Mouse (Mus musculus) intestine, embryonic 16.5 days (tissue): ENCODE measurements around the gene Bicd2. TPM values are rescaled to one million over a fixed set of nuclear protein-coding genes. Genes with fewer than 3 reads are reported as not detected.

ENCODE experiments used
- ATAC-seq: fragments of 200-750 bp; cut with Nextera tagmentation; 2 replicates; pipeline ENCODE4 v1.8.0; 2017; ENCODE audit warnings: moderate TSS enrichment, moderate library complexity
- H3K27ac ChIP-seq: fragments of 300-500 bp; sonication (generic); 2 replicates; pipeline ENCODE4 v1.5.1; 2014; ENCODE audit warnings: mild to moderate bottlenecking, low read length
- H3K27me3 ChIP-seq: fragments of 300-500 bp; sonication (generic); replicated peaks from 2 replicates; pipeline ENCODE4 v1.6.1; 2014; ENCODE audit warnings: low read length, control low read depth, mixed read lengths; ENCODE audit not compliant: control insufficient read depth, insufficient read depth
- H3K36me3 ChIP-seq: fragments of 300-500 bp; sonication (generic); 2 replicates; pipeline ENCODE4 v1.6.1; 2014; ENCODE audit warnings: low read length, control low read depth; ENCODE audit not compliant: control insufficient read depth, insufficient read depth
- H3K4me1 ChIP-seq: fragments of 300-500 bp; sonication (generic); 2 replicates; pipeline ENCODE4 v1.6.1; 2014; ENCODE audit warnings: low read length, control low read depth, mixed read lengths; ENCODE audit not compliant: control insufficient read depth, insufficient read depth
- H3K4me2 ChIP-seq: fragments of 300-500 bp; sonication (generic); 2 replicates; pipeline ENCODE4 v1.6.1; 2014; ENCODE audit warnings: low read depth, low read length, control low read depth
- H3K4me3 ChIP-seq: fragments of 300-500 bp; sonication (generic); 2 replicates; pipeline ENCODE4 v1.5.1; 2014; ENCODE audit warnings: mild to moderate bottlenecking, low read length
- H3K9ac ChIP-seq: fragments of 300-500 bp; sonication (generic); 2 replicates; pipeline ENCODE4 v1.6.1; 2014; ENCODE audit warnings: low read depth, low read length
- H3K9me3 ChIP-seq: fragments of 300-500 bp; sonication (generic); 2 replicates; pipeline ENCODE4 v1.6.1; 2016; ENCODE audit warnings: low read length, control low read depth; ENCODE audit not compliant: control insufficient read depth
- WGBS: fragments of 180-500 bp; shearing (Covaris S2); extraction: QIAGEN DNeasy Blood & Tissue Kit; methylation state at CpG from one replicate; pipeline ENCODE4 v1.1.7; 2014; 5-methylcytosine and 5-hydroxymethylcytosine counted together
- polyA plus RNA-seq: library from polyadenylated mRNA; unstranded; fragments of >200 nt; fragmentation: Nextera tagmentation; extraction: Ambion mirVana; gene quantifications from 2 replicates; pipeline ENCODE4 v1.2.1, GENCODE M21; 2015

Bicd2 gene
- polyA plus RNA-seq, 1 experiment from 2014 or later, result 14.7 TPM

DNA sequence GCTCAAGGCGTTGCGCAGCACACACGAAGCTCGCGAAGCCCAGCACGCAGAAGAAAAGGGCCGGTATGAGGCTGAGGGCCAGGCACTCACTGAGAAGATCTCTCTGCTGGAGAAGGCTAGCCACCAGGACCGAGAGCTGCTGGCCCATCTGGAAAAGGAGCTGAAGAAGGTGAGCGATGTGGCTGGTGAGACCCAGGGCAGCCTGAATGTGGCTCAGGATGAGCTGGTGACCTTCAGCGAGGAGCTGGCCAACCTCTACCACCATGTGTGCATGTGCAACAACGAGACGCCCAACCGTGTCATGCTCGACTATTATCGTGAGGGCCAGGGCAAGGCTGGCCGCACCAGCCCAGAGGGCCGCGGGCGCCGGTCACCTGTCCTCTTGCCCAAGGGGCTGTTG lies 37.9 kb downstream of the Bicd2 start:
- Histone ChIP-seq H3K9me3 (no peaks in the 10 kb centered on the region), H3K27me3 (no peaks in the 10 kb centered on the region), H3K4me1 (peaks cover 2% of the 10 kb centered on the region; the same call in 1 of the 2 replicates), H3K36me3 (peaks cover 33% of the 10 kb centered on the region), H3K27ac (no peak overlapping the region), H3K9ac (no peak overlapping the region), H3K4me2 (no peak overlapping the region), H3K4me3 (no peak overlapping the region)
- no peak for ATAC-seq
- WGBS, result 95% methylated on average over 20 of the region's 20 CpGs

DNA sequence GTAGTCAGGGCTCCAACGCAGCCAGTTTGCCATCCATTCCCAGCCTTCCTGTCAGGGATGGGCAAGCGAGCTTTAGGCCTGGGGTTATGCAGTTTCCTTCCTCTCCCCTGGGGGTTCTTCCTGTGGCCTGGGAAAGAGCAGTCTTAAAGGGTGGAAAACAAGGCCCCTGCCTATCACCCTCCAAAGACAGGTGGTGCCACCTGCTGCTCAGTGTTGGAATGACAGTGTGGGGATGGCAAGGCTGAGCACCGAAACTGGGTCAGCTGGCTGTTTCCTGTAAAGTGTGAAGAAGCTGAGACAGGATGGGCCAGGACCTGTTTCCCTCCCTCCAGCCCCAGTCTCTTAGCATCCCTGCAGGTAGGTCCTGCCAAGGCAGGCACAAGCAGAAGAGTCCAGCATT lies 39.8 kb downstream of the Bicd2 start:
- Histone ChIP-seq H3K27ac (no peak overlapping the region), H3K4me3 (no peak overlapping the region), H3K4me1 (no peaks in the 10 kb centered on the region), H3K36me3 (peaks cover 30% of the 10 kb centered on the region), H3K9me3 (no peaks in the 10 kb centered on the region), H3K9ac (no peak overlapping the region), H3K4me2 (no peak overlapping the region), H3K27me3 (no peaks in the 10 kb centered on the region)
- ATAC-seq, result peak; percentile 61
- WGBS, result 27% methylated on average over 3 of the region's 3 CpGs

GRCm38 (mm10) chr13:49382997-49383396 lies 41.6 kb downstream of the Bicd2 start:
- Histone ChIP-seq H3K36me3 (peaks cover 31% of the 10 kb centered on the region), H3K27me3 (no peaks in the 10 kb centered on the region), H3K4me2 (no peak overlapping the region), H3K4me1 (no peaks in the 10 kb centered on the region), H3K27ac (no peak overlapping the region), H3K9me3 (no peaks in the 10 kb centered on the region), H3K4me3 (no peak overlapping the region), H3K9ac (no peak overlapping the region)
- WGBS, result 90% methylated on average over 23 of the region's 23 CpGs
- ATAC-seq, result no peak

DNA sequence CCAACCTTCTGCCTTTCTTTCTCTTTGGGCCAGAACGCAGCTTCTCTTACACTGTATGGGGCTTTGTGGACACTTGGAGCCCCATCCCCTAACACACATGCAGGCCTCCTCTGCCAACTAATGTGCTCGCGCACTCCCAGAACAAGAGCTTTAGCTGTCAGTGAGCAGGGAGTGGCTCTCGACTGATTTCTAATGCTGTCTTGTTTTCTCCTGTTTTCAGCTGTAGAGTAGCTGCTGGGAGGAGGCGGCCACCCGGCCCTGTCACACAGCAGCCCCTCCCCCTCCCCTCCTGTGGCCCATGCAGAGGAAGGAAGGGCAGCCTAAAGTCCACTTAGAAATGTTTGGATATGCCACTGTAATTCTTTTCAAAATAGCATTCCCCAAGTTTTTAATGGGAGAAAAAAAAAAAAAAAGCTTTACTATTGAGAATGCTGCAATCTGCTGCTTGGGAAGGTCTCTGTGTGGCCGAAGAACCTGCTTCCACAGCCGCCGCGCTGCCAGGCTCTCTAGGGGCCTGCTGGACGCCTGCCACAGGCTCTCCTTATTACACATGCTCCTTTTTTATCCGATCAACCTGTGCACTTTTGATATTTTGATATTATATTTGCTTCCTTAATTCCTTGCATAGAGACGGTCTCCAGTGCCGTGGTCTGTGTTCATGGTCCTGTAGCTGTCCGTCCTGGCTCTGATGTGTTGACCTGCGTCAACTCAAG lies 43.5 kb downstream of the Bicd2 start:
- Histone ChIP-seq H3K27me3 (no peaks in the 10 kb centered on the region), H3K36me3 (peaks cover 18% of the 10 kb centered on the region), H3K27ac (no peak overlapping the region), H3K9me3 (no peaks in the 10 kb centered on the region), H3K4me3 (no peak overlapping the region), H3K4me2 (no peak overlapping the region), H3K4me1 (no peaks in the 10 kb centered on the region), H3K9ac (no peak overlapping the region)
- ATAC-seq, result no peak
- WGBS, result 83% methylated on average over 16 of the region's 16 CpGs

DNA sequence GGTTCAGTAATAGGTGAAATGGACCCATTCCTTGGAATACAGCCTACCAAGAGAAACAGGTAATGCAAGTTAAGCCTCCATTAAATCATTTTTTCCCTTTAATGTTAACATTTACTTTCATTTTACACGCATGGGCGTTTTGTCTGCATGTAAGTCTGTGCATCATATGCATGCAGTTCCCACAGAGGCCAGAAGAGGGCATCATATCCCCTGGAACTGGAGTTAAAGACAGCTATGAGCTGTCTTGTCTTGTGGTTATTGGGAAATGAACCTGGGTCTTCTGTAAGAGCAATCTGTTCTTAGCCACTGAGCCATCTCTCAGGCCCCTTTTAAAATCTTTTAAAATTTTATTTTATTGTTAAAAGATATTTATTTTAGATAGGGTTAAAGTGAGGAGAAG lies 50.0 kb downstream of the Bicd2 start:
- Histone ChIP-seq H3K9me3 (no peaks in the 10 kb centered on the region), H3K4me2 (no peak overlapping the region), H3K27ac (no peak overlapping the region), H3K9ac (no peak overlapping the region), H3K4me1 (peaks cover 10% of the 10 kb centered on the region), H3K36me3 (0 out of 2 replicates have a peak, but pooled peaks cover 3% of the 10 kb centered on the region), H3K27me3 (no peaks in the 10 kb centered on the region), H3K4me3 (no peak overlapping the region)
- WGBS, result 92% methylated on average over 2 of the region's 2 CpGs
- no peak for ATAC-seq

DNA sequence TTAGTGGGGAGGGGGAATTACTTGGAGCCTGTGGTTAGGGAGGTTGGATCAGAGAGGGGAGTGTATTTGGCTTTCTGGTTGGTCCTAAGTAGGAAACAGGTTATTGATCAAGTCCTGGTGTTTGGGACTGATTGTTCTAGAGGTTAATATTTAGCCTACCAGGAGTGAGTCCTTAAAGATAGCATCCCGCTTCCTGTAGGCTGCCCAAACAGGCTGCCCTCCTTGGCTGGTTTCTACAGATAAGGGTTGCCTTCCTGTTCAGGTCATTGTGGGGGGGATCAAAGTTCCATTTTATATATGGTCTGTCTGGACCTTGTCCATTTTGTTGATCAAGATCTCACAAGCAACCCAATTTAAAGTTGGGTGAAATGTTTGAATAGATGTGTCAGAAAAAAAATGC lies 52.2 kb downstream of the Bicd2 start:
- Histone ChIP-seq H3K4me1 (peaks cover 10% of the 10 kb centered on the region), H3K36me3 (no peaks in the 10 kb centered on the region), H3K27me3 (no peaks in the 10 kb centered on the region), H3K9me3 (no peaks in the 10 kb centered on the region), H3K27ac (peak overlapping the region; percentile 45; the same call in 1 of the 2 replicates), H3K9ac (no peak overlapping the region), H3K4me2 (no peak overlapping the region), H3K4me3 (no peak overlapping the region)
- peak; percentile 77 for ATAC-seq
- WGBS, result 64% methylated on average over 1 of the region's 1 CpGs

DNA sequence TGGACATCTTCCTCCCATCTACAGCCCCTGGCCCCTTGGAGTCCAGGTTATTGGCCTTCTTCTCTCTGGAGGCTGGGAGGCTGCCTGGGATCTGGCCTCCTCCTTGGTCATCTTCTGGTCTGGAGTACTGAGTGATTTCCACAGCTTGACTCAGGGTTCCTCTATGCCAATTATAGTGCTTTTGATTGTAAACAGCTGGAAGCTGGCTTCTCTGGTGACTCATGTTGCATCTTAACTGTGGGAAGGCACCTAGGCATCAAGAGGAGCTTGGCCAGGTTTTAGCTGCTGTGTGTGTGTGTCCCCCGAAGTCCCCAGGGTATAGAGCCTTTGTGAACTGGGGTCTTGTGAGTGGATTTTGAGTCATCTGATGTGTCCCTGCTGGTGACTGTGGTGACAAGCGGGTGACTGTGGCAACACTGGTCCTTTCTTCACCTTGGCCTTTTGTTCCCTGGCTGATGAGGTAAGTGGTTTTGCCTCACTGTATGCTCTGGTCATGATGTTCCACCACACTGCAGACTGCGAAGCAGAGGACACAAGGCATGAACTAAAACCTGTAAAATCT lies 53.6 kb downstream of the Bicd2 start:
- WGBS, result 96% methylated on average over 3 of the region's 3 CpGs
- Histone ChIP-seq H3K4me2 (no peak overlapping the region), H3K36me3 (no peaks in the 10 kb centered on the region)

DNA sequence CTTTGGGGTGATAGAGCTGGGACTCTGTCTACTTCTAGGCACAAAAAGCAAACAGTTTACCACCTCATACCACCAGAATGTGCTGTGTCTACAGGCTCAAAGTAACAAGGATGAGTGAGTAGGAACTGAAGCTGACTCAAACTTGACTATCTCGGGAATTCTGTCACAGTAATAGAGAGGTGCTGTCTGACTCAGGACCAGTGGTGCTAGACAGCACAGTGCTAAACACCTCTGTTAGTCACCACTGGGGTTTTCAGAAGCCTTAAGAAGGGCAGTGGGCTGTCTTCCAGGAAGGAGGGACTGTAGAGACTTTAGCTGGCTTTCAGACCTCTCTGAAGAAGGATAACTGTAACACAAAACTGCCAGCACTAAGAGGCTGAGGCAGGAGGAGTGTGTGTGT lies 55.4 kb downstream of the Bicd2 start:
- no peak for ATAC-seq
- 71% methylated on average over 1 of the region's 1 CpGs for WGBS
- peaks cover 10% of the 10 kb centered on the region for H3K4me1 ChIP-seq
- no peak overlapping the region for H3K4me2 ChIP-seq
- H3K27ac ChIP-seq, result no peak overlapping the region
- H3K36me3 ChIP-seq, result no peaks in the 10 kb centered on the region
- H3K4me3 ChIP-seq, result no peak overlapping the region
- no peaks in the 10 kb centered on the region for H3K9me3 ChIP-seq
- H3K9ac ChIP-seq, result no peak overlapping the region
- no peaks in the 10 kb centered on the region for H3K27me3 ChIP-seq

More for the DNA sequence above, 53.6 kb downstream of the Bicd2 start:
- Histone ChIP-seq H3K4me1 (peaks cover 10% of the 10 kb centered on the region), H3K27ac (no peak overlapping the region), H3K4me3 (no peak overlapping the region), H3K9ac (no peak overlapping the region), H3K9me3 (no peaks in the 10 kb centered on the region), H3K27me3 (no peaks in the 10 kb centered on the region)
- no peak for ATAC-seq

DNA sequence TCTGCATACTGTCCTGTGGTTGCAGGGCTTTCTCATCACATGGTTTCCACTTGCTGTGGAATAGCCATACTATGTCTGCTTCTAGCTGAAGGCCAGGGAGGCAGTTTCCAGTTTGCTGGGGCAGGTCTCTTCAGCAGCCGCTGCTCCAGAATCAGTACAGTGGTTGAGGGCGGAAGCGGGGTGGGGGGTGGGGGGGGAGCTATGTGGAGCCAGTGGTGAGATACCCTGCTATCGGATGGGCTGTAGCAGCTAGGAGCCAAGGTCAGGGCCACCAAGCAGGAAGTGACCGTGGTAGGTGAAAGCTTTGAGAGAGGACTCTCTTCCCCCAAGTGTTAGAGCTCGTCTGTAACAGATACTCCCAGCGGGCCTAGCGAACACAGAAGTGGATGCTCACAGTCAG lies 56.8 kb downstream of the Bicd2 start:
- peaks cover 13% of the 10 kb centered on the region for H3K4me1 ChIP-seq
- no peak overlapping the region for H3K4me2 ChIP-seq
- H3K36me3 ChIP-seq, result no peaks in the 10 kb centered on the region
- no peak overlapping the region for H3K9ac ChIP-seq
- H3K27ac ChIP-seq, result no peak overlapping the region
- H3K4me3 ChIP-seq, result no peak overlapping the region
- ATAC-seq, result no peak
- WGBS, result 84% methylated on average over 8 of the region's 8 CpGs
- H3K9me3 ChIP-seq, result no peaks in the 10 kb centered on the region
- no peaks in the 10 kb centered on the region for H3K27me3 ChIP-seq
